Mouse (Mus musculus): ENCODE results near the gene Psmb4.
"Not testable (repeated sequence)": the region's sequence is repeated elsewhere in the genome, so short reads cannot be mapped to it uniquely, and the experiment has no call there.

Gene Psmb4

GRCm38 (mm10) chr3:94886316-94887224, at the start of gene Psmb4:
Gene Psmb4 (minus strand): TSS chr3:94886961.
- DNase-seq (ENCODE audit: low spot score), result peak; percentile 85

- DNase-seq (ENCODE audit: low spot score), result not testable (repeated sequence)
Observed at GRCm38 (mm10) chr3:94936147-94936546, 49.4 kb upstream of the Psmb4 start.

GRCm38 (mm10) chr3:94935332-94935731, 48.6 kb upstream of the Psmb4 start:
- DNase-seq (ENCODE audit: low spot score), result peak; percentile 48

GRCm38 (mm10) chr3:94934564-94934963, 47.8 kb upstream of the Psmb4 start:
- DNase-seq (ENCODE audit: low spot score), result not testable (repeated sequence)

- not testable (repeated sequence) for DNase-seq (ENCODE audit: low spot score)
Observed at GRCm38 (mm10) chr3:94933604-94934003, 46.8 kb upstream of the Psmb4 start.

- peak; percentile 60 for DNase-seq (ENCODE audit: low spot score)
Observed at GRCm38 (mm10) chr3:94932809-94933564, 46.2 kb upstream of the Psmb4 start, which contains the start of gene Selenbp1. Gene Selenbp1 (plus strand): TSS chr3:94933056.

- not testable (repeated sequence) for DNase-seq (ENCODE audit: low spot score)
Observed at GRCm38 (mm10) chr3:94932279-94932678, 45.5 kb upstream of the Psmb4 start.

- not testable (repeated sequence) for DNase-seq (ENCODE audit: low spot score)
Observed at GRCm38 (mm10) chr3:94931427-94932082, 44.8 kb upstream of the Psmb4 start.

- DNase-seq (ENCODE audit: low spot score), result peak; percentile 30
Observed at GRCm38 (mm10) chr3:94930386-94931266, 43.9 kb upstream of the Psmb4 start.

- not testable (repeated sequence) for DNase-seq (ENCODE audit: low spot score)
Observed at GRCm38 (mm10) chr3:94928979-94929378, 42.2 kb upstream of the Psmb4 start.

- DNase-seq (ENCODE audit: low spot score), result not testable (repeated sequence)
Observed at GRCm38 (mm10) chr3:94926301-94926736, 39.6 kb upstream of the Psmb4 start.

GRCm38 (mm10) chr3:94924688-94925087, 37.9 kb upstream of the Psmb4 start:
- DNase-seq (ENCODE audit: low spot score), result no peak

GRCm38 (mm10) chr3:94922333-94922732, 35.6 kb upstream of the Psmb4 start:
- DNase-seq (ENCODE audit: low spot score), result no peak

- DNase-seq (ENCODE audit: low spot score), result peak; percentile 56
Observed at GRCm38 (mm10) chr3:94921104-94921503, 34.3 kb upstream of the Psmb4 start.

- DNase-seq (ENCODE audit: low spot score), result no peak
Observed at GRCm38 (mm10) chr3:94918845-94919244, 32.1 kb upstream of the Psmb4 start.

- peak; percentile 33 for DNase-seq (ENCODE audit: low spot score)
Observed at GRCm38 (mm10) chr3:94917816-94918361, 31.1 kb upstream of the Psmb4 start.

- no peak for DNase-seq (ENCODE audit: low spot score)
Observed at GRCm38 (mm10) chr3:94915903-94916741, 29.4 kb upstream of the Psmb4 start.

GRCm38 (mm10) chr3:94913801-94914200, 27.0 kb upstream of the Psmb4 start:
- no peak for DNase-seq (ENCODE audit: low spot score)

- no peak for DNase-seq (ENCODE audit: low spot score)
Observed at GRCm38 (mm10) chr3:94911050-94911693, 24.4 kb upstream of the Psmb4 start.

Data from testis, postnatal 14 days (tissue).